Mouse (Mus musculus) liver, postnatal 0 days (tissue): Measurements from ENCODE around the gene Vash1. TPM values are rescaled to one million over a fixed set of nuclear protein-coding genes. Genes with fewer than 3 reads are reported as not detected.

ENCODE experiments used
- ATAC-seq: fragments of 200-750 bp; cut with Nextera tagmentation; 2 replicates; pipeline ENCODE4 v1.8.0; 2017; ENCODE audit warnings: mild to moderate bottlenecking, moderate library complexity
- DNase-seq: peaks from one replicate; pipeline ENCODE4 v3.0.0-alpha.2; 2016
- H3K27ac ChIP-seq: fragments of 300-500 bp; sonication (generic); 2 replicates; pipeline ENCODE4 v1.5.1; 2014; ENCODE audit warnings: antibody characterized with exemption, moderate library complexity, mild to moderate bottlenecking, low read depth
- H3K27me3 ChIP-seq: fragments of 300-500 bp; sonication (generic); 2 replicates; pipeline ENCODE4 v1.6.1; 2014; ENCODE audit warnings: low read length, control low read depth, mixed read lengths; ENCODE audit not compliant: insufficient read depth
- H3K36me3 ChIP-seq: fragments of 300-500 bp; sonication (generic); replicated peaks from 2 replicates; pipeline ENCODE4 v1.6.1; 2014; ENCODE audit warnings: mild to moderate bottlenecking, control low read depth, low read length, moderate library complexity, mixed read lengths; ENCODE audit not compliant: insufficient read depth
- H3K4me1 ChIP-seq: fragments of 300-500 bp; sonication (generic); 2 replicates; pipeline ENCODE4 v1.6.1; 2014; ENCODE audit warnings: antibody characterized with exemption, mild to moderate bottlenecking, control low read depth; ENCODE audit not compliant: insufficient read depth
- H3K4me2 ChIP-seq: fragments of 300-500 bp; sonication (generic); 2 replicates; pipeline ENCODE4 v1.6.1; 2014; ENCODE audit warnings: low read depth, mild to moderate bottlenecking, low read length, moderate library complexity, mixed read lengths
- H3K4me3 ChIP-seq: fragments of 300-500 bp; sonication (generic); 2 replicates; pipeline ENCODE4 v1.5.1; 2014; ENCODE audit warnings: low read depth, low read length
- H3K9ac ChIP-seq: fragments of 300-500 bp; sonication (generic); replicated peaks from 2 replicates; pipeline ENCODE4 v1.6.1; 2014; ENCODE audit warnings: mild to moderate bottlenecking, moderate library complexity
- H3K9me3 ChIP-seq: fragments of 300-500 bp; sonication (generic); 2 replicates; pipeline ENCODE4 v1.6.1; 2016; ENCODE audit warnings: mild to moderate bottlenecking, control low read depth, low read length, mixed read lengths
- CTCF ChIP-seq: sonication (generic); IDR thresholded peaks from 2 replicates; pipeline ENCODE4 v1.5.1; 2016; ENCODE audit warnings: antibody characterized with exemption, low read depth
- EP300 ChIP-seq: IDR thresholded peaks from 2 replicates; pipeline ENCODE4 v1.6.1; 2016; ENCODE audit warnings: antibody characterized with exemption, low read depth, mild to moderate bottlenecking
- WGBS: fragments of 180-500 bp; shearing (Covaris S2); extraction: QIAGEN DNeasy Blood & Tissue Kit; methylation state at CpG from one replicate; pipeline ENCODE4 v1.1.7; 2014; ENCODE audit not compliant: insufficient replicate concordance; 5-methylcytosine and 5-hydroxymethylcytosine counted together
- polyA plus RNA-seq: library from polyadenylated mRNA; unstranded; fragments of >200 nt; fragmentation: Nextera tagmentation; extraction: Ambion mirVana; gene quantifications from 2 replicates; pipeline ENCODE4 v1.2.1, GENCODE M21; 2015

Vash1 gene
- polyA plus RNA-seq, 1 experiment from 2014 or later: 1.4 TPM

- no peaks in the 10 kb centered on the region for H3K27me3 ChIP-seq
- DNase-seq: no peak
- H3K4me1 ChIP-seq: no peaks in the 10 kb centered on the region
- H3K27ac ChIP-seq: no peak overlapping the region
- WGBS: 65% methylated on average over 2 of the region's 2 CpGs
- no peaks in the 10 kb centered on the region for H3K9me3 ChIP-seq
- no peaks in the 10 kb centered on the region for H3K36me3 ChIP-seq
- no peak overlapping the region for H3K4me3 ChIP-seq
- ATAC-seq: no peak
- TF ChIP-seq EP300 (no peak), CTCF (no peak)
- H3K4me2 ChIP-seq: no peak overlapping the region
- no peak overlapping the region for H3K9ac ChIP-seq
These were observed 18.0 kb upstream of the Vash1 start for GRCm38 (mm10) chr12:86660466-86660865.

GRCm38 (mm10) chr12:86665656-86666055 is 12.8 kb upstream of the Vash1 start:
- no peak for ATAC-seq
- Histone ChIP-seq H3K9me3 (no peaks in the 10 kb centered on the region), H3K27ac (no peak overlapping the region), H3K4me2 (no peak overlapping the region), H3K9ac (no peak overlapping the region), H3K4me3 (no peak overlapping the region), H3K36me3 (no peaks in the 10 kb centered on the region), H3K4me1 (no peaks in the 10 kb centered on the region), H3K27me3 (no peaks in the 10 kb centered on the region)
- 52% methylated on average over 3 of the region's 3 CpGs for WGBS
- peak; percentile 36 for TF ChIP-seq CTCF
- TF ChIP-seq EP300: no peak
- no peak for DNase-seq

- H3K36me3 ChIP-seq: no peaks in the 10 kb centered on the region
- no peak for TF ChIP-seq CTCF
- no peak for TF ChIP-seq EP300
- WGBS: 58% methylated on average over 2 of the region's 2 CpGs
- no peaks in the 10 kb centered on the region for H3K9me3 ChIP-seq
- no peak overlapping the region for H3K4me2 ChIP-seq
- H3K9ac ChIP-seq: no peak overlapping the region
- no peak for DNase-seq
- ATAC-seq: no peak
- H3K27me3 ChIP-seq: no peaks in the 10 kb centered on the region
- H3K4me3 ChIP-seq: no peak overlapping the region
- H3K4me1 ChIP-seq: no peaks in the 10 kb centered on the region
- no peak overlapping the region for H3K27ac ChIP-seq
These were observed 10.1 kb upstream of the Vash1 start for GRCm38 (mm10) chr12:86668404-86668803.

GRCm38 (mm10) chr12:86672105-86672504 is 6.4 kb upstream of the Vash1 start:
- Histone ChIP-seq H3K27me3 (no peaks in the 10 kb centered on the region), H3K4me2 (no peak overlapping the region), H3K27ac (no peak overlapping the region), H3K36me3 (no peaks in the 10 kb centered on the region), H3K4me3 (no peak overlapping the region), H3K4me1 (no peaks in the 10 kb centered on the region), H3K9ac (no peak overlapping the region), H3K9me3 (no peaks in the 10 kb centered on the region)
- TF ChIP-seq CTCF: no peak
- no peak for TF ChIP-seq EP300
- WGBS: 72% methylated on average over 4 of the region's 4 CpGs
- ATAC-seq (no peak), DNase-seq (no peak)

GRCm38 (mm10) chr12:86672507-86672906 is 6.0 kb upstream of the Vash1 start:
- Histone ChIP-seq H3K4me1 (no peaks in the 10 kb centered on the region), H3K4me2 (no peak overlapping the region), H3K27ac (no peak overlapping the region), H3K36me3 (no peaks in the 10 kb centered on the region), H3K9ac (no peak overlapping the region), H3K27me3 (no peaks in the 10 kb centered on the region), H3K4me3 (no peak overlapping the region), H3K9me3 (no peaks in the 10 kb centered on the region)
- 53% methylated on average over 5 of the region's 5 CpGs for WGBS
- no peak for DNase-seq
- ATAC-seq: no peak
- TF ChIP-seq EP300 (no peak), CTCF (no peak)

GRCm38 (mm10) chr12:86679546-86679930 is 1.0 kb downstream of the Vash1 start:
- no peak overlapping the region; the same call in 1 of the 2 replicates for H3K9ac ChIP-seq
- H3K9me3 ChIP-seq: no peaks in the 10 kb centered on the region
- peaks cover 11% of the 10 kb centered on the region for H3K4me1 ChIP-seq
- peak overlapping the region; percentile 65 for H3K4me3 ChIP-seq
- TF ChIP-seq CTCF: no peak
- TF ChIP-seq EP300: no peak
- H3K27me3 ChIP-seq: peaks cover 26% of the 10 kb centered on the region
- no peak for ATAC-seq
- H3K27ac ChIP-seq: no peak overlapping the region
- WGBS: 4% methylated on average over 9 of the region's 9 CpGs
- DNase-seq: no peak
- no peaks in the 10 kb centered on the region for H3K36me3 ChIP-seq
- H3K4me2 ChIP-seq: peak overlapping the region; percentile 93

- ATAC-seq: no peak
- Histone ChIP-seq H3K27me3 (peaks cover 26% of the 10 kb centered on the region), H3K9me3 (no peaks in the 10 kb centered on the region), H3K9ac (no peak overlapping the region), H3K4me3 (peak overlapping the region; percentile 65), H3K27ac (no peak overlapping the region; the same call in 1 of the 2 replicates), H3K4me2 (peak overlapping the region; percentile 93), H3K4me1 (peaks cover 11% of the 10 kb centered on the region), H3K36me3 (no peaks in the 10 kb centered on the region)
- TF ChIP-seq CTCF (no peak), EP300 (no peak)
- no peak for DNase-seq
- WGBS: 25% methylated on average over 12 of the region's 12 CpGs
These were observed 1.5 kb downstream of the Vash1 start for GRCm38 (mm10) chr12:86679991-86680491.
